Mouse (Mus musculus) heart, adult 9 months (tissue): ENCODE measurements around the gene Tmem41a.
"Not testable (repeated sequence)": the region's sequence is repeated elsewhere in the genome, so short reads cannot be mapped to it uniquely, and the experiment has no call there.

ENCODE experiments used
- DNase-seq, 2 experiments: peaks; one replicate each; pipeline ENCODE4 v3.0.0; 2022; ENCODE audit warnings: low spot score in 2 of 2

Tmem41a gene

GRCm38 (mm10) chr16:21946761-21947715 lies at the start of gene Tmem41a:
Gene Tmem41a, minus strand, starts transcription at chr16:21947552.
- DNase-seq: peak; percentile 79 to 89

GRCm38 (mm10) chr16:21996402-21996801 lies 49.0 kb upstream of the Tmem41a start:
- no peak for DNase-seq

- DNase-seq: no peak
These were observed 48.0 kb upstream of the Tmem41a start, which contains the start of gene Liph for GRCm38 (mm10) chr16:21995304-21995703. Gene Liph, minus strand, starts transcription at chr16:21995663.

GRCm38 (mm10) chr16:21991774-21992173 lies 44.4 kb upstream of the Tmem41a start:
- DNase-seq: no peak

- DNase-seq: not testable (repeated sequence)
These were observed 43.5 kb upstream of the Tmem41a start for GRCm38 (mm10) chr16:21990893-21991292.

GRCm38 (mm10) chr16:21987956-21988355 lies 40.6 kb upstream of the Tmem41a start:
- no peak for DNase-seq

GRCm38 (mm10) chr16:21986191-21986590 lies 38.8 kb upstream of the Tmem41a start:
- no peak for DNase-seq

- DNase-seq: no peak
These were observed 36.7 kb upstream of the Tmem41a start for GRCm38 (mm10) chr16:21984091-21984490.

- DNase-seq: no peak
These were observed 36.2 kb upstream of the Tmem41a start for GRCm38 (mm10) chr16:21983581-21983980.

GRCm38 (mm10) chr16:21983146-21983545 lies 35.8 kb upstream of the Tmem41a start:
- DNase-seq: no peak

- no peak for DNase-seq
These were observed 30.0 kb upstream of the Tmem41a start for GRCm38 (mm10) chr16:21977347-21977746.

GRCm38 (mm10) chr16:21976203-21976602 lies 28.9 kb upstream of the Tmem41a start:
- DNase-seq: no peak

- no peak for DNase-seq
These were observed 24.1 kb upstream of the Tmem41a start for GRCm38 (mm10) chr16:21971446-21971845.

- no peak for DNase-seq
These were observed 23.2 kb upstream of the Tmem41a start for GRCm38 (mm10) chr16:21970536-21970935.

GRCm38 (mm10) chr16:21969874-21970273 lies 22.5 kb upstream of the Tmem41a start:
- no peak for DNase-seq

- DNase-seq: no peak
These were observed 18.2 kb upstream of the Tmem41a start for GRCm38 (mm10) chr16:21965576-21965975.

- DNase-seq: peak; percentile 33 to 56
These were observed 8.2 kb upstream of the Tmem41a start for GRCm38 (mm10) chr16:21955591-21955990.

- DNase-seq: no peak
These were observed 18.9 kb downstream of the Tmem41a start for GRCm38 (mm10) chr16:21928471-21928870.

- DNase-seq: peak; percentile 9 to 18
These were observed 30.7 kb downstream of the Tmem41a start for GRCm38 (mm10) chr16:21916681-21917080.

- DNase-seq: no peak
These were observed 34.0 kb downstream of the Tmem41a start for GRCm38 (mm10) chr16:21913347-21913746.

GRCm38 (mm10) chr16:21908906-21909305 lies 38.4 kb downstream of the Tmem41a start:
- not testable (repeated sequence) for DNase-seq

- no peak for DNase-seq
These were observed 40.5 kb downstream of the Tmem41a start for GRCm38 (mm10) chr16:21906902-21907301.

- no peak for DNase-seq
These were observed 41.4 kb downstream of the Tmem41a start for GRCm38 (mm10) chr16:21905996-21906395.
